Mouse (Mus musculus) CH12F3 (cell line): Measurements from ENCODE around the gene Col6a3.

Source experiments
- in situ Hi-C: fragments of 300-500 bp; cut with MboI; formaldehyde crosslinking; loops from 2 replicates; pipeline ENCODE4 v1.14.3; 2020; ENCODE audit warnings: low sequenced_read_pairs

The Col6a3 gene

DNA sequence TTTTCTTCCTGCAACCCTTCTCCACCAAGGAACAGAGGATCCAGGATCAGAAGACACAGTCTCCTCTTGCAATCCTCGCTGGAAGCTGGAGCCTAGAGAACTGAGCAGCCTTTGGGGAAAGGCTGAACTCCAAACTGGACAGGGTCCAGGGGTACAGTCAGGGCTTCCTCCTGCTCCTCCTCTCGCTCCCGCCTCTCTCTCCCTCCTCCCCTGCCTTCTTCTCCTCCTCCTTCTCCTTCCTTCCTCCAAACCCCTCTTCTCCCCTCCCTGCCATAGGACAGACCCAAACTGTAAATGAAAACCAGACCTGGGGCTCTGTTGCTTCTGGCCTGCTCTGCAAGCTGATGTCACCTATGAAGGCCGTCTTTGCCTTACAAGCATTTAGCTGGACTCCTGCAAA, at the start of gene Col6a3:
Gene Col6a3 (minus strand): TSS at position 136 of the 400 bp plus-strand sequence.
- in situ Hi-C loops, result no loop called here

DNA sequence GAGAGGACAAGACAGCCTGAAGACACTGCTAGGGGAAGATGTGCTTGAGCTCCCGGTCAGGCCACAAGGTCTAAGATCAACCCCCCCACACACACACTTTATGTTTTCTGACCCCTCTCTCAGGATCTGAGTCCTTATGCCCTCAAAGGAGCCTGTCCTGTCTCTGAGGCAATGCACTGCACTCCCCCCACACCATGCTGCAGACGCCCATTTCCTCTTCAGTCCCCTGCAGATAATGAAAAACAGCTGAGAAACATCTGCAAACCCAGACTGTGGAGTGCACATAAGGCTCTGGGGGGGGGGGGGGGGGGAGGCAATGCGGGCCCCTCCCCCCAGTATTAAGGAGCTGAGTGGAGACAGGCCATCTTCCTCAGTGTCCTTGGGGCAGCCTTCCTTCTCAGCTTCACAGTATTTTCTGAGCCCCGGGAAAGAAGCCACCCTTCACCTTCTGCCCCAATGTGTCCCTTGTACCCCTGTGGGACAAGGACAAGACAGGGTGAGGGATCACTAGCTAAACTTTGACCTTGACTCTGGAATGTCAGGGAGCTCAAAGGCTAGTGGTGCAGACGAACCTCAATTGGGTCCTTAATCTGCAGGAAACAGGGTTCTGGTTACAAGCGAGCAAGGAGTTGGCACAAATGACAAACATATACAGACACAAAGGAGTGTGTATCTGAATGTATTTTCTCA, 42.1 kb upstream of the Col6a3 start:
- in situ Hi-C loops, result no loop called here

DNA sequence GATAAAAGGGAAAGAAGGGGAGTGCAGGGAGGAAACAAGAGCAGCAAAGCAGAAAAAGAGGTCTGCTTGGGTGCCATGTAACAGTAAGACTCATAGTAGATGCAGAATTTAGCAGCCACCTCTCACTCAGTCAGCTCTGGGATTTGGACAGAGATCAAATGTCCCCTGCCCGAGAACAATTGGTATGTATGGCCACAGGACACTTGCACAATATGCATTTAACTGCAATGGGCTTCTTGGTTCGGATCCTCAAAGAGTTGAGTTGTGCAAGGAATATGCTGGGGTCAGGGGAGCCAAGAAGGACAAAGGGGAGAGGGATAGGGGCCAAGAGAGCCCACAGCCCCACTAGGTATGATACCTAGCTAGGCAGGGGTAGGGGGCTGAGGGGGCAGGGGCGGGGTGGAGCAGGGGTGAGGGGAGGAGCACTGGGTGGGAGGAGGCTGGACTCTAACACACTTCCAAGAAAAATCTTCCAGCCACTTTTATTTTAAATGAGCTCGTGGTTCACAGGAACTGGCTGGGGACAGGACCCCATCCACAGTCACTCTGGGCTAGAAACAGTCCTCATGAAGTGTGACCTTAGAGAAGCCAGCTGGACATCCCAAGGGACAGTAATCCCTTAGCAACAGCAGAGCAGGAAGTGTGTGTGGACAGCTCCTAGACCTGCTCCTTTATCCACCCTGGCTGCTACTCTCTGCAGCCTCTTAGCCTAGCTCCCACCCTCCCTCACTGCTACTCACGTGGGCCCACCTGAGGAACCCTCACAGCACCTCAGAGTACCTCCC, 32.9 kb upstream of the Col6a3 start:
- in situ Hi-C loops, result no loop called here

DNA sequence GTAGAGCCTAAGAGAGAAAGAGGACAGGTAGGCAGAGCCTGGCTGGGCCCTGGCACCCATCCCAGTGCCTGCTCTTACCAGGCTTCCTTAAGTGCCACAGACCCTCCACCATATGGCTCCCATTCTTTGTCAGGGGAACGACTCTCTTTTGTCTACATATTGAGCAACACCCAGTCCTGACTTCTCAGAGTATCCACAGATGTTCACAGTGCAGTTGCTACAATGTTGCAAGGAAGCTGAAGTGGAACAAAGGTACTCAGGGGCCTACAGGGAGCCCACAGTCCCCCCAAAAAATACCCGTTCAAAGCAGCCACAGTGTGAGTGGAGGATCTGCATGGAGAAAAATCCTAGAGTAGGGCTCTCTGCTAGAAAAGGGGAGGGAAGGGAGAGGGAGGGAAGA, 32.2 kb upstream of the Col6a3 start:
- in situ Hi-C loops, result no loop called here

DNA sequence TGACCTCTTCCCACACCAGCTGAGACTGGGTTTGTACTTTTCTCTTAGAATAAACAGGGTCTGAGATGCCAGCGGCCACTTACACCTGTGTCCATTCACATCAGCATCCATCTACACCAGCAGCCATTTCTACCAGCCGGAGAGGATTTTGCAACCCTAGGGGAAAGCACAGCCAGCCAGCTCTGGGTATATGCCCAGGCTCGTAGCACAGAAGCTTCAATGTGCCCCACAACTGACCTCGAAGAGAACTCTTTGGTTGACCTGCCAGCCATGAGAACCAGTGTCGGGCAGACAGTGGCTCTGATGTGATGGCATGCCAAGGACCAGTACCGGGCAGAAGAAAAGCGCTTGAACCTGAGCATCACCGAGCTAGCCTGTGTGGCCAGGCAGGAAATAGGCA, 31.6 kb upstream of the Col6a3 start:
- in situ Hi-C loops, result no loop called here

DNA sequence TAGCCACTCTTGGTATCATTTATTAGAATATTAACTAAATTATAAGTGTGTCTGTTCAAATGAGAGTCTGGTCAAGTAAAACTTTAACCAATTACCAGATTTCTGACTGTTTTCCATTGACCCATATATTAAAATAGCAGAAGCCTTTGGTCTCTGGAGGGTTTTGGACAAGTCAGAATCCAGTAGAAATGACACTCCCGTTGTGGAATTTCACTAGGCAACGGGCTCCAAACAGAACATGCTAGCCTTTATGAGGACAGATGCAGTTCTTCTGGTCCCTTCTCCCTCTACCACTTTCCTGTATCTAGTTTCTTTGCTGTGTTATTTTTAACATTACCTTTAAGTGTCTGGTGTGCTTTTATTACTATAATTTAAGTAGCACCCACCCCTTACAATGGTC, 26.8 kb upstream of the Col6a3 start:
- in situ Hi-C loops, result no loop called here

DNA sequence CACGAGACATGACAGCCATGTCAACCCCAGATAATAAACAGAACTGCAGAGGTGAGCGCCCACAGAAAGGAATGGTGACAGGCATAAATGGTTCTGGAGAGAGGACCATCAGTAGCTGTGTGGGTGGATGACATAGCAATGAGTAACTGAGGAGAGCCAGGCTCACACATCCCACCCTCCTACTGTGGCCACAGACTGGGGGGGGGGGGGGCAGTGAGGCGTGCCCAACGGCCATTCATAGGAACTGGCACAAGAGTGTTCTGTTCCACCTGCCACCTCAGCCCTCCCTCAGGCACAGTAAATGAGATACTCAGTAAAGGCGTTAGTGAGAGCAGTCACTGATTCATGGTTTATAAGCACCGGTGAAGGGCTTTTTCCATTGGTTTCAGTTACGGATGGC, 23.0 kb upstream of the Col6a3 start:
- in situ Hi-C loops, result no loop called here

DNA sequence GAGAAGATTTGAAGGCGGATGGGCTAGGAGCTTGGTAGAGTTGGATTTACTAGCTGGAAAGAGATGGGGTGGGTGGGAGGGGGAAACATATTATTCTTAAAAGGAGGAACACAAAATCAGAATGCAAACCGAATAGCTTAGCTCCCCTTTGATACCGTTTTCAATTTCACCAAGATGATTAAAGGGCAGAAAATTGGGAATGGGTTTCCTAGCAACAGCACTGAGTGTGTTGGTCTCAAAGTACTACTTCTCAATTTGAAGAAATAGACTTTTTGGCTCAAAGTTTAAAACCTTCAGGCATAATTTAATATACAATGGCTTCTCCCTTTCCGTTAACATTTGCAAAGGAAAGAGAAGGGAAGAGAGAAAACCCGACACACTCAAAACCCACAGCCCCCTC, 12.1 kb upstream of the Col6a3 start:
- in situ Hi-C loops, result no loop called here

DNA sequence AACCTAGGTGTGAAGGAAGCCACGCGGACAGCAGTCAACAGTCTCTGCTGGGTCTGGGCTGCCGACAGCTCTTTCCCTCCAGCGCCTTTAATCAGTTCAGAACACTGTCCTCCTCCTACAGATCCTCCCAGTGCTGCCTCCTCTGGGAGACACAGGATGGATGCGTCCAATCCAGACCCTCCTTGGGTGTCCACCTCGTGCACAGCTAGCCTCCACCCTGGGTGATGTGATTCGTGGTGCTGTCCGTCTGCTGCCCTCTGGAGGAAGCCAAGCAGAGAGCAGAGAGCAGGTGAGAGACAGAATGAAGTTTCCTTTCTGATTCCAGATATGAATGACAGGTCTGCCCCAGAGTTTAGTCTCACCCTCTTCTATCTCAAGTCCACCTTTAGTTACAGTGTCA, 6.1 kb upstream of the Col6a3 start:
- in situ Hi-C loops, result no loop called here

DNA sequence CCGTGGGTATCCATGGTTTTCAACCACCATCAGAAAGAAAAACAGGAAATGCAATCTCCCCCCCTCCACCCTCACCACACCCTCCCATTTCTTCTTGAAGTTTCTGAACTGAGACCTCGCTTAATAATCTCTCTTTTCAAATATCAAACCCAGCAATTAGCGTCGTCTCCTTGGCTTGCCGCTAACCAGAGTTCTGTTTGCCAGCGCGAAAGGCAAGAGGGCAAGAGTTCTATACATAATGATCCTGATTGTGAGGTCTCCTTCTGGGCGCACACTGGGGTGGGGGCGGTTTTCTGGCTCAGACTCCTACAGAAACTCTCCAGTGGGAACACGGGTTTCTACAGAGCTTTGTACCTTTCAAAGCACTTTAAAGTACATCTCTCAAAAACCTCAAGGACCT, 1.4 kb upstream of the Col6a3 start:
- in situ Hi-C loops, result no loop called here

DNA sequence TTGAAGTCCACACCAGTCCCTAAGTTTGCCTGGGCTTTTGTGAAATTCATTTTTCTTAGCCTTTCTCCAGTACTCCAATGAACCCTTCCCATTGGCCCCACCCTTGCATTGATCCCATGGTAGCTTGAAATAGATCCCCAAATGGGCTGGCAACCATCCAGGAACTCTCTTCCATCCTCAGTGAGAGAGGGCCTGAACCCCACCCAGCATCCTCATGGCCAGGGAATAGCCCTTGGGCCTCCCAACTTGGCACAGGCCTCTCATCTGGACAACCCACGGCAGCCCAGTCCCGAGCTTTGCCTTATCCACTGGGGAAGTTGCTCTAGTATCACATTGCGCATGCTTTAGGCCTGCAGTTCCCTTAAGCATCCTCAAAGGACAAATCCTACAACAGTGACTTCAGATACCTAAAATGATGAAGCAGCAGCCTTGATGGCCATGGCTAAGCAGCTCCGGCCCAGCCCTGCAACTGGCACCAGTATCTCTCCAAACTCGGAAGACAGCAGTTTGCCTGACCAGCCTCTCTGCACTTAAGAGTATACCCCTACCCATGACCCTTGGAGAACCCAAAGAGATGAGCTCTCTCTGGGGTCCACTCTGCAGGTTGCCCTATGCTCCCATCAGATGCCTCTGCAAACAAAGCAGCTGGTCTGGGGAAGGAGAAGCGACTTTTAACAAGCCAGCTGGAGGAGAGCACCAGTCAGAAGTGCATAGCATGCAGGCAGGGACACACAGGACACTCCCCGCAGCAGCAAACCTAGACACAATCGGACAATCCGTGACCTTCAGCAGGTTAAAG, 783 bp downstream of the Col6a3 start:
- in situ Hi-C loops, result no loop called here

DNA sequence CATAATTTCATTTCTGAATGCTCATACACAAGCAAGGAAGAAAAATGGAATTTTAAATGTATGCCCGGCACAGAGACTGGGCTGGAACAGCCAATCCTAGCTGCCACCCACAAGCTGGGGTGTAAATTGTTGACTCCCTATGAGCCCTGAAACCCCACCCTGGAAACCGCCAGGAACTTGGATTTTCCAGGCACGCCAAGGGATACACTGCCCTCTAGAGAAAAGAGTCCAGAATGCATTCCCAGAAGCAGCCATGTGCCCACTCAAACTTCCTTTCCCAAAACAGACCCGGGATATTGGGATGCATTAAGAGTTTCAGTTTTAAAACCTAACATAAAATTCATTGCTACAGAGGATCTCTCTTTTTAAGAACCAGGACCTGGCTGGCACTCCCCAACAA, 3.5 kb downstream of the Col6a3 start:
- in situ Hi-C loops, result no loop called here

DNA sequence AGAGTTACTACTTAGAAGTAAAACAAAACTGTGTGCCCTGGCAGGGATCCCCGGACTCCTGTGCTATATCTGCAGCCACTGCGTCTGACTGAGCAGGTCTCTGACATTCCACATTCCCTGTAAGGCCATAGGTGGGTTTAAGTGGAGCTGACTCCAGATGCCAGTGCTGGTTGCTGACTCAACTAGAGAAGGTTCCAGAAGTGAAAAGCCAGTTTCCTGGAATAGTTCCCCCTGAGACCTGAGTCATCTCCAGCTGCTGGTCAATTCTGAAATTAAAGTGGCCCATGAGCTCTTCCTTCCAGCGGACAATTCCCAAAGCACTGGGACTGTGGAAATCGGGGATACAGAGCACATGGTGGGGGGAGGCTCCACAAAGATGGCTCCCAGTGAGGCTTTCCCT, 5.1 kb downstream of the Col6a3 start:
- in situ Hi-C loops, result no loop called here

DNA sequence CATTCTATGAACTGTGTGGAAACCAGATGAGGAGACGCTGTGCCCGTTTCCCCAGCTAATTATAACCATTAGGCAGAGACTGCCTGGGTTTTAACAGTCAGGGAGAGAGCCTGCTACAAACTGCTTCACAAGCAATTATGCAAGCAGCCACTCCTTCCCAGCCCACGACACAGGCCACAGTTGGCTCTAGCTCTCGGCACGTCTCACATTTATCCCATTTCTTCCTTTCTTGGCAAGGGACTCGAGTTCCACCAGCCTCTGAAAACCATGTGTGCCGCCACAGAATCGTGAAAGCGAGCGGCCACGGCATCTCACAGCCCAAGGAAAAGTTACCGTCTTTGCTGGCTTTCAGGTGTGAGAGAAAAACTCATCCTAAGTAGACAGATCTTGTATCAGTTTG, 5.5 kb downstream of the Col6a3 start:
- in situ Hi-C loops, result no loop called here

DNA sequence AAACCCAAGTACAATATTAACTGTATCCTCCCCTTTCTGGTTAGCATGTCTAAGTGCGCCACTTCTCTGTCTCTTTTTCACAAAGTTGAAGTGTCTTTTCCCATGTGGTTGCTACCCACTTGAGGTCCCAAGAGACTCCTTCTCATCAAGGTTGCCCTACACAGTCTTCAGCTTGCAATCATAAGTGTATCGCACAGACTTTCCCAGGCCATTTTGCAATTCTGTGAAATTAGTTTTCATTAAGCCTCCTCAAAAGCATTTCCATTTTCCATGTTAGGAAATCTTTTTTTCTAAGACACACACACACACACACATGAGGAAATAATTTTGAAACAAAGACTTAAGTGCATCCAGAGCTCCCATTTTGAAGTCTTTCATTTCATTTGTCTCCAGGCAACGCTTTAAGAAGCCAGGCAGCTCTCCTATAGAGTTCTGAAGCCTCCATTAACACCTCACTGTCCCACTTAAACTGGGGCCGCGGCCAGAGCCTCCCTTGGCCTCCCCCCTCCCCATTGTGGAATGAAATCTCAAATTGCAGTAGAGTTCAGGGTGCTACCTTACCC, 7.5 kb downstream of the Col6a3 start:
- in situ Hi-C loops, result no loop called here

DNA sequence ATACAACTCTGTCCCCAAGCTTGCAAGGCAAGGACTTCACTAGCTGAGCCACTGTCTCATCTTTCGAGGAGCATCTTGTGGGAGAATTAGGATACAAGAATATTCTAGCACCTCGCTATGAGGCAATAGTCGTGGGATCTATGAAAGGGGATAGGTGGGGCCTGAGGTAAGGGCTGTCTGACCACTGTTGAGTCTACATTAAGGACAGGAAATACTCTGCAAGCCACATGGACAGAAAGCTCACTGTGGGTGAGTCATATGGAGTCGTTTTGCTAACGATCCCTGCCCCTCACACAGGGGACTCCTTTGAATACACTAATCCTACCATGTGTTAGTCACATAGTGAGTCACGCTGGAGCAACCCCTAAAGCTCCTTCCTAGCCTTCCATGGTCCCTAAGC, 9.1 kb downstream of the Col6a3 start:
- in situ Hi-C loops, result no loop called here

DNA sequence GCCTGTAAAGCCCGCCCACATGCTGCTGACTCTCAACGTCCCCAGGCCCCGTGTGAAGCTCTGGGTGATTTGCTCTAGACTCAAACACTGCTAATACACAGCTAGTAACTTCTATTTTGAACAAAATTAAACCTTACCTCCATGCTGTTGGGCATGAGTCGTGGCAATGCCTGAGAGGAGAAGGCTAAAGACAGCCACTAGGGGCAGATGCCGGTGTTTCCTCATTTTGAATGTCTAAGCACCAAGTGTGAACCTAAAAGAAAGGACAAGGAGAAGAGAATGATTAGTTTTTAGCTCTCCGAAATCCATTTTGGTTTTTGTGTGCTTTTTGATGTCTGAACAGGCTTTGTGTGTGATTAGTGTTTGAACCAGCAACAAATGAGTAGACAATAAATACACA, 13.8 kb downstream of the Col6a3 start:
- in situ Hi-C loops, result no loop called here

DNA sequence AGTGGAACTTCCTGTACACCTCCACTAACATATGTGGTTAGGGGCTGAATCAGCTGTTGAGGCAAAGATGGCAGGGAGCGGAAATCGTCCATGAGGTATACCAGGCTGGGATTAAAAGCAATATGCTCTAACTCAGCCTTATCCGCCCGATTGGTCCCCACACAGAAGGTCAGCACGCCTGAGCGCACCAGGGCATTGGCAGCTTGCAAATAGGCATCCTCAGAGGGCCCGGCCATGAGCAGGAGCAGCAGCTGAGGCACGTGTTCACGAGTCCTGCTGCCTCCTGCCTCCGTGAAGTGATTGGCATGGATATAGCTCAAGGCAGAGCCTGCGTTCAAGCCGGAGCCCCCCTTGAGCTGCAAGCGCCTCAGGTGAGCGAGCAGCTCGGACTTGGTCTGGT, 30.5 kb downstream of the Col6a3 start:
- in situ Hi-C loops, result no loop called here

DNA sequence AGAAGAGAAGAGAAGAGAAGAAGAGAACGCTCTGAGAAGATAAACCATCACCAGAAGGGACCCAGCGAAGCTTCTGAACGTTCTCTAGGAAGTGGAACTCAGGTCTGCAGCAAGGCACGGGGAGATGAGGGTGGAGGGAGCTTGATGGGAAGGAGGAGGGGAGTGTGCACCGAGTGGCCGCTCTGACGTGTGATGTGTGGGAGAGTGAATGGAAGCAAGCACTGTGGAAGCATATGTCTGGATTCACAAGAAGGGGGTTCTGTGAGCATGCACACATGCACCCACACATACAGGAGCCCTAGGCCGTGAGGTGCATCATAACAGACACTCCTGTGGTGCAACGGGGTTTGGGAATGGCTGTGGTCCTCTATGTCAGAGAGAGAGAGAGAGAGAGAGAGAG, 34.8 kb downstream of the Col6a3 start:
- in situ Hi-C loops, result no loop called here

DNA sequence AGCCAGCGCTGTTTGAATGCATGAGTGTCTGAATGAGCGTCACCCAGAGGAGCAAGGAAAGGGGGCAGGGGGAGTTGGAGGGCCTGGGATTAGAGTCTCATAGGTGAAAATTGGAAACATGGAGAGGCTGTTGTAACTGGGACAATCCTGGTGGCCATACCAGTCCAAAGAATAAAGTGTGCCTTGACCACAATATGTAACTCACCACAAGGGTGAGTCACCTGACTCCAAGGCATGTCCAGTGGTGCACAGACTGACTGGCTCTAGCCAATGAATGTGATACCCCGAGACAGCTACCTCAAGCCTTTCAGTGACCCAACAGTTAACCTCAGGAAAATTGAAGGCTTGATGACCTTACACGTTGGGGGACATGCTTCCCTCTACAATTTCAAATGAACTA, 40.7 kb downstream of the Col6a3 start:
- in situ Hi-C loops, result no loop called here

DNA sequence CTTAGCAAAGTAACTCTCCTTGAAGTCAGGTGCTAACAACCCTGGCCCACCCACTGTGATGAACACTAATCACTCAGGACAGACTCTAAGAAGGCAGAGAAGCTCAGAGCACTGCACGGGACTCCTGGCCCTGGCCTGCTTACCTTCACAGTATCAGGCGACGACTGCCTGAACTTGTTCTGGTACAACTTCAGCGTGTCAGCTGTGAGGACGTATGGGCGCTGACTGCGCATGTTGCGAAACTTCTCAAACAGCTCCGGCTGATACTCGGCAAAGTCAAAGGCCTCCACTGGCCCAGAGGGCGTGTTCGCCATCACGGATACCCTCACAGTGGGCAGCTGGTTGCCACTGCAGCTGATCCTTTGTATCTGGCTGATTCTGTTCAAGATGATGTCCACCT, 42.7 kb downstream of the Col6a3 start:
- in situ Hi-C loops, result no loop called here

DNA sequence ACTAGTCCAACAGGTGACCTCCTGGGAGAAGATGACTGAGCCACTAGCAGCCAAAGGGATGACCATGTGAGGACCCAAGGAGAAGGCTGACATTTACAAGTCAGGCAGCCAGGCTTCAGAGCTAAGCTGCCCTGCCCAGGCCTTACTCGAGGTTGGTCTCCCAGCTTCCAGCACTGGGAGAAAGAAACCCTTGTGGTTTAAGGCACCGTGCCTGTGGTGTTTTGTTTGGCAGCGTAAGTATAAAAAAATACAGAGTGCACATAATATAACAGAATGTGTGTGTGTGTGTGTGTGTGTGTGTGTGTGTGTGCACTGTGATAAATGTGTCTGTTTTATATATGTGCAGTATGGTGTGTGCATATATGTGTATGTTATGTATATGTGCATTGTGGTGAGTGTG, 43.3 kb downstream of the Col6a3 start:
- in situ Hi-C loops, result no loop called here
